Mouse (Mus musculus): ENCODE data around the gene Krtap5-4. TPM values are rescaled to one million over a fixed set of nuclear protein-coding genes. Genes with fewer than 3 reads are reported as not detected.
"Not testable (repeated sequence)": the region's sequence is repeated elsewhere in the genome, so short reads cannot be mapped to it uniquely, and the experiment has no call there.

The Krtap5-4 gene
- polyA plus RNA-seq, 1 experiment from 2014 or later = not detected

DNA sequence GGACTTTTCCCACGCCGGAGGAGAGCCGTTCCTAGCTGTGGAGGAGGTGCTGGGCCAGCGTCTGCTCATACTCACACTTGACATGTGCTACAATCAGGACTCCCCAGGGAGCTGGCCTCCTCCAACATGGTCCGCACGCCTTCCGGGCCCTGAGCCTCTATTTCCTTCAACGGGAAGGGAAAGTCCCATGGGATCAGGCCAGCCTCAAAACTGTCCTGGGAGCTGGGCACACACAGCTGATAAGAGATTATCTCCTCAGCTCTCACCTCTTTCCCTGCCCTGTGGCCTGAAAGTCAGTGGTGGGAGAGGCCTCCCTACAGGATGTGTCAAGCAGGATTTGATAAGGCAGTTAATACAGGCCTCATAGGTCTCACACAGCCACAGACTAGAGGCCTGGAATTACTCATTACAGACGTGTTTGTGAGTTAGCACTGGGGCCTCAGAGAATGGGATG is 26.9 kb downstream of the Krtap5-4 start:
- peak; percentile 66 for ATAC-seq (ENCODE audit: low FRiP score, low TSS enrichment)
- Histone ChIP-seq H3K4me1 (ENCODE audit: control insufficient read depth, insufficient read depth, low read length) (peaks cover 18% of the 10 kb centered on the region), H3K27me3 (ENCODE audit: control insufficient read depth, insufficient read depth, low read length) (no peaks in the 10 kb centered on the region)

DNA sequence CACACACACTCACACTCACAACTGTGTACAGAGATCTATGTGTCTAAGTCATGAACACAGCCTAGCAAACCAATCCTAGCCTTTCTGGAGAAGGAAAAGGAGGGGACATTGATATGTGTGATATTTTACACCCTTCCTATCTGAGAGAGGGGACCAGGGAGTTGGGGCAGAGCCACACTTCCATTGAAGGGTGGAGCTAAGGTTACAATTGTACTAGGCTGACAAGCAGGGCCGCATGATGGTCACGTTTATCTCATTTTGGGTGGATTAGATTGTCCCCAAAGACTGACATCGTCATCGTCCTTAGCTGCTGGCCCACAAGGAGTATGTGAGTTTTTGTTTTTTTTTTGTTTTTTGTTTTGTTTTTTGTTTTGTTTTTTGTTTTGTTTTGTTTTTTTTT is 27.9 kb downstream of the Krtap5-4 start:
- Histone ChIP-seq H3K4me2 (replicated peaks; ENCODE audit: low read depth, low read length) (no peak overlapping the region), H3K9ac (ENCODE audit: low read depth, low read length) (no peak overlapping the region), H3K4me3 (ENCODE audit: low read length) (no peak overlapping the region), H3K4me1 (ENCODE audit: control insufficient read depth, insufficient read depth, low read length) (peaks cover 18% of the 10 kb centered on the region), H3K9me3 (ENCODE audit: control insufficient read depth, low read length) (no peaks in the 10 kb centered on the region), H3K27ac (ENCODE audit: low read depth, low read length) (no peak overlapping the region), H3K36me3 (ENCODE audit: control insufficient read depth, insufficient read depth, low read length) (no peaks in the 10 kb centered on the region), H3K27me3 (ENCODE audit: control insufficient read depth, insufficient read depth, low read length) (no peaks in the 10 kb centered on the region)
- no peak for ATAC-seq (ENCODE audit: low FRiP score, low TSS enrichment)
- 79% methylated on average over 4 of the region's 4 CpGs for WGBS

More for the DNA sequence above, 26.9 kb downstream of the Krtap5-4 start:
- H3K36me3 ChIP-seq (ENCODE audit: control insufficient read depth, insufficient read depth, low read length) = no peaks in the 10 kb centered on the region
- H3K27ac ChIP-seq (ENCODE audit: low read depth, low read length) = 0 out of 2 replicates have a peak overlapping the region, but pooled peaks have one; percentile 9
- 35% methylated on average over 9 of the region's 9 CpGs for WGBS
- H3K9ac ChIP-seq (ENCODE audit: low read depth, low read length) = no peak overlapping the region
- H3K4me2 ChIP-seq (replicated peaks; ENCODE audit: low read depth, low read length) = no peak overlapping the region
- no peaks in the 10 kb centered on the region for H3K9me3 ChIP-seq (ENCODE audit: control insufficient read depth, low read length)
- no peak overlapping the region for H3K4me3 ChIP-seq (ENCODE audit: low read length)

DNA sequence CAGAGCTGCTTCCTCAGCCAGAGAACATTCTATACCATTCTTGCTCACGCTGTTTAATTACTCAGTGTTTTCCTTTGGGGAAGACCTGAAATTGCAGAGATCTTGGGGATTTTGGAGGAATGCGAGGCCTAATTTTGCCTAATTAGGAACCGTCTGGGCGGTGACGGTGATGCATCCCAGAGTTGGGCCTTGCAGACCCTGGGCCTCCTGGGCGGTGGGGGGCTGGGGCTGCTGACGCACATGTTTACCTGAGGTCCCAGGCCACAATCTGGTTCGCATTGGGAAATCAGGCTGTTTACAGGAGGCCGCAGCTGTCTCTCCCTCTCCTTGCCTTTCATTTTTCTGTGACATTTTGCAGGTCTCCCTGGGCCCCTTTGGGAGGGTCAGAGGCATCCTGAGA is 29.4 kb downstream of the Krtap5-4 start:
- ATAC-seq (ENCODE audit: low FRiP score, low TSS enrichment); H3K27ac ChIP-seq (ENCODE audit: low read depth, low read length); H3K4me3 ChIP-seq (ENCODE audit: low read length); H3K9me3 ChIP-seq (ENCODE audit: control insufficient read depth, low read length); H3K4me2 ChIP-seq (replicated peaks; ENCODE audit: low read depth, low read length); H3K9ac ChIP-seq (ENCODE audit: low read depth, low read length); H3K27me3 ChIP-seq (ENCODE audit: control insufficient read depth, insufficient read depth, low read length); H3K36me3 ChIP-seq (ENCODE audit: control insufficient read depth, insufficient read depth, low read length): not testable (repeated sequence)
- 83% methylated on average over 2 of the region's 9 CpGs for WGBS
- H3K4me1 ChIP-seq (ENCODE audit: control insufficient read depth, insufficient read depth, low read length) = peaks cover 18% of the 10 kb centered on the region

DNA sequence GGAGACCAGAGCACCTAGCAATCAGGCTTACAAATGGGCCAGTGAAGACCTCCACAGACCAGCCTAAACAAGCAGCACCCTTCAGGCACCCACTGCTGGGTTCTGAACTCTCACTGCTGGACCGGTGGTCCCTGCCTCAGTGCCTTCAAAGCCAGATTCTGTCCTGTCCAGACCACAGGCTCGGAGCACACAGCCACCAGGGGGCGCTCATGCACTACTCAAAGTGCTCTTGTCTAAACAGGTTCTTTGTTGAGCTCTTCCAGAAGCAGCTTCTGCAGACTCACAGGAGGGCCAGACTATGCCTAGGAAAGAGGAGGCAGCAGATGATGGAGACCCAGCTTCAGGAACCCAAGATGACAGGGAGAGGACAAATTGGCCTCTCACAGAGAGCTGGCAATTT is 30.9 kb downstream of the Krtap5-4 start:
- Histone ChIP-seq H3K27ac (ENCODE audit: low read depth, low read length) (no peak overlapping the region), H3K36me3 (ENCODE audit: control insufficient read depth, insufficient read depth, low read length) (no peaks in the 10 kb centered on the region), H3K9ac (ENCODE audit: low read depth, low read length) (no peak overlapping the region), H3K4me1 (ENCODE audit: control insufficient read depth, insufficient read depth, low read length) (peaks cover 15% of the 10 kb centered on the region), H3K9me3 (ENCODE audit: control insufficient read depth, low read length) (no peaks in the 10 kb centered on the region), H3K4me3 (ENCODE audit: low read length) (no peak overlapping the region), H3K27me3 (ENCODE audit: control insufficient read depth, insufficient read depth, low read length) (no peaks in the 10 kb centered on the region), H3K4me2 (replicated peaks; ENCODE audit: low read depth, low read length) (no peak overlapping the region)
- 2% methylated on average over 3 of the region's 3 CpGs for WGBS
- ATAC-seq (ENCODE audit: low FRiP score, low TSS enrichment) = peak; percentile 88

DNA sequence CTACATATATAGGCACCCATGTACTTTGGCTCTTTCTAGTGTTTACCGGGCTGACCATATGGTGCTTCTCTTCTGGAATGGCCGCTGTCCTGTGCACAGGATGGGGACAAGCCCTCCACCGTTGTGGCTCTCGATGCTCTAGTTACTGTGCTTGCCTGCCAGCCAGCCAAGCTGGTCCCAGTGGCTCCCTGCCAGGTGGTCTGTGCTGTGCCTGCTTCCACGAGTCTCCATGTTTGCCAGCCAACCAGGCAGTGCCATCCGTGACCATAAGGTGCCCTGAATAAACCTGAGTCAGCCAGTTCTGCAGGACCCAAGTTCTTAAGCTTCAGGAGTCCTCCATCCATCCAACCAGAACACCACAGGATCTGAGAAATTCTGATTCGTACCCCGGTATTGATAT is 31.8 kb downstream of the Krtap5-4 start:
- Histone ChIP-seq H3K36me3 (ENCODE audit: control insufficient read depth, insufficient read depth, low read length) (no peaks in the 10 kb centered on the region), H3K9ac (ENCODE audit: low read depth, low read length) (no peak overlapping the region), H3K27me3 (ENCODE audit: control insufficient read depth, insufficient read depth, low read length) (no peaks in the 10 kb centered on the region), H3K4me1 (ENCODE audit: control insufficient read depth, insufficient read depth, low read length) (peaks cover 8% of the 10 kb centered on the region), H3K4me3 (ENCODE audit: low read length) (no peak overlapping the region), H3K27ac (ENCODE audit: low read depth, low read length) (no peak overlapping the region), H3K4me2 (replicated peaks; ENCODE audit: low read depth, low read length) (no peak overlapping the region), H3K9me3 (ENCODE audit: control insufficient read depth, low read length) (no peaks in the 10 kb centered on the region)
- WGBS = 84% methylated on average over 8 of the region's 8 CpGs
- ATAC-seq (ENCODE audit: low FRiP score, low TSS enrichment) = no peak

DNA sequence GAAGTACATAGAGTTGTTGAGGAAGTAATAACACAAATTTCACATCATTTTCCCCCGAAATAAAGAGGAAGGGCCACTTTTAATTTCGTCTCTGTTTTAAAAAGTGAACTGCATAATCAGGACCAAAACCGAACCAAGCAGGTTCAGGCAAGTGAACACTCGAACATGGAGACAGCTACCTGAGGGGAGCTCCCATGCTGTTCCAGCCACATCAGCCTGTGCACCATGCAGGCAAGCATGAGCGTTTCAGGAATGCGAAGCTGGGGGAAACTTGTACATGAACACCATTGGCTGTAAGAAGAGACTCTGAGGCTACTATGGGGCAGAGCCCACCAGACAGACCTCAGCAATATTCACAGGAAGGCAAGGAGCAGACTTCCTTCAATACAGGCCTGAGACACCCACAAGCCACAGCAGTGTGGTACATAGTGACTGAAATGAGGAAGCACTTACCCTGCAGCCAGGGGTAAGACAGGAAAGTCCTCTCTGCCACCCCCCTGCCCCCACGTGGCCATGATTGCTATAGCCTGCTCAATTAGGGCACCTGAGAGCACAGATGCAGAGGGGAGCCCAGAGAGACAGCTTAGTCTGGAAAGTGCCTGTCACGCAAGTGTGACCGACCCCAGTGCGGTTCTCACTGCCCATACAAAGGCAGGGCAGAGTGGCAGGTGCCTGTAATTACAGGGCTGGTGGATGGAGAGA is 37.1 kb downstream of the Krtap5-4 start:
- no peak overlapping the region for H3K9ac ChIP-seq (ENCODE audit: low read depth, low read length)
- H3K9me3 ChIP-seq (ENCODE audit: control insufficient read depth, low read length) = no peaks in the 10 kb centered on the region
- no peaks in the 10 kb centered on the region for H3K27me3 ChIP-seq (ENCODE audit: control insufficient read depth, insufficient read depth, low read length)
- H3K4me3 ChIP-seq (ENCODE audit: low read length) = no peak overlapping the region
- H3K4me2 ChIP-seq (replicated peaks; ENCODE audit: low read depth, low read length) = no peak overlapping the region
- no peaks in the 10 kb centered on the region for H3K36me3 ChIP-seq (ENCODE audit: control insufficient read depth, insufficient read depth, low read length)
- WGBS = 43% methylated on average over 10 of the region's 10 CpGs
- peaks cover 14% of the 10 kb centered on the region for H3K4me1 ChIP-seq (ENCODE audit: control insufficient read depth, insufficient read depth, low read length)
- peak; percentile 61; the same call in 1 of the 2 replicates for ATAC-seq (ENCODE audit: low FRiP score, low TSS enrichment)
- no peak overlapping the region for H3K27ac ChIP-seq (ENCODE audit: low read depth, low read length)

DNA sequence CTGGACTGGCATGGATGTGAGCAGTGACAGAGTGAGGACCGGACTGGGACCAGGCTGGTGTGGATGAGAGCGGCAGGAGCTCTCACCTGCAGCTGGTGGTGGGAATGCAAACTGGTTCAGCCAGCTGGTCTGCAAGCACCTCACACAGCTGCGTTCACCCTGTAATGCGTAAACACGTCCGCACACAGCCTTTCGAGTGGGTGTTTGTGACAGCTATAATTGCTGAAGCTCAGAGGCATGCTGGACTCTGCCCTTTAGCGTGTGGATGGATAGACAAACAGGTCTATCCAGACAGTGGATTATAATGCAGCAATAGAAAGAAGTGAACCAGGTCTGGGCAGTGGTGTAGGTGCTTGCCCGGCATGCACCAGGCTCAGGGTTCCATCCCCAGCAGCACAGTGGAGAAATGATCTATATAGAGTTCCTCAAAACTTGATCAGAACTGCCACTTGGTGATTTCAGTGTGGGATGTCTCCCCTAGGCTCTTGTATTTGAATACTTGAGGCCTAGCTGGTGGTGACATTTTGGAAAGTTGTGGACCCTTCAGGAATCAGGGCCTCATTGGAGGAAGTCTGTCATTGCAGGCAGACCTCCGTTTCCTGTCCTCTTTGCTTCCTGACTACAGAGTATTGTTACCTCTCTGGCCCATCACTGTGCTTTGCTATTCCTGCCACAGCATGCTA is 38.4 kb downstream of the Krtap5-4 start:
- Histone ChIP-seq H3K9me3 (ENCODE audit: control insufficient read depth, low read length) (no peaks in the 10 kb centered on the region), H3K27me3 (ENCODE audit: control insufficient read depth, insufficient read depth, low read length) (no peaks in the 10 kb centered on the region), H3K27ac (ENCODE audit: low read depth, low read length) (no peak overlapping the region), H3K36me3 (ENCODE audit: control insufficient read depth, insufficient read depth, low read length) (no peaks in the 10 kb centered on the region), H3K4me3 (ENCODE audit: low read length) (no peak overlapping the region), H3K9ac (ENCODE audit: low read depth, low read length) (no peak overlapping the region), H3K4me1 (ENCODE audit: control insufficient read depth, insufficient read depth, low read length) (peaks cover 14% of the 10 kb centered on the region), H3K4me2 (replicated peaks; ENCODE audit: low read depth, low read length) (no peak overlapping the region)
- 64% methylated on average over 10 of the region's 10 CpGs for WGBS
- ATAC-seq (ENCODE audit: low FRiP score, low TSS enrichment) = 0 out of 2 replicates have a peak, but pooled peaks have one; percentile 43

DNA sequence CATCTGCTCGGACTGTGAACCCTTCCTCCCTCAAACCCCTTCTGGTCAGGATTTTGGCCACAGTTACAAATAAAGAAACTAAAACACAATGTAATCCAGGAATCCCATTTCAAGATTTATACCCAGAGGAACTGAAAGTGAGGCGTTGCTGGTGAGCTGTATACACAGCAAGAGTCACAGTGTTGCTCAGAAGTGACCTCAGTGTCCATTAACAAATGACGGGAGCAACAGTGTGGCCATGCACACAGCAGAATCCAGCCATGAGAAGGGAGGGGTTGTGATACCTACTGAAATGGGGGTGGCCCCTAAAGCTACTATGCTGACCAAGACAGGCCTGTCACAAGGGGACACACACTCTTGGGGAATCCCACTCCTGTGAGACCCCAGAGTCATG is 38.9 kb downstream of the Krtap5-4 start:
- Histone ChIP-seq H3K9ac (ENCODE audit: low read depth, low read length) (no peak overlapping the region), H3K4me3 (ENCODE audit: low read length) (no peak overlapping the region), H3K4me1 (ENCODE audit: control insufficient read depth, insufficient read depth, low read length) (peaks cover 14% of the 10 kb centered on the region), H3K27ac (ENCODE audit: low read depth, low read length) (no peak overlapping the region), H3K4me2 (replicated peaks; ENCODE audit: low read depth, low read length) (no peak overlapping the region), H3K9me3 (ENCODE audit: control insufficient read depth, low read length) (no peaks in the 10 kb centered on the region), H3K27me3 (ENCODE audit: control insufficient read depth, insufficient read depth, low read length) (no peaks in the 10 kb centered on the region), H3K36me3 (ENCODE audit: control insufficient read depth, insufficient read depth, low read length) (no peaks in the 10 kb centered on the region)
- WGBS = 63% methylated on average over 3 of the region's 3 CpGs
- no peak for ATAC-seq (ENCODE audit: low FRiP score, low TSS enrichment)

DNA sequence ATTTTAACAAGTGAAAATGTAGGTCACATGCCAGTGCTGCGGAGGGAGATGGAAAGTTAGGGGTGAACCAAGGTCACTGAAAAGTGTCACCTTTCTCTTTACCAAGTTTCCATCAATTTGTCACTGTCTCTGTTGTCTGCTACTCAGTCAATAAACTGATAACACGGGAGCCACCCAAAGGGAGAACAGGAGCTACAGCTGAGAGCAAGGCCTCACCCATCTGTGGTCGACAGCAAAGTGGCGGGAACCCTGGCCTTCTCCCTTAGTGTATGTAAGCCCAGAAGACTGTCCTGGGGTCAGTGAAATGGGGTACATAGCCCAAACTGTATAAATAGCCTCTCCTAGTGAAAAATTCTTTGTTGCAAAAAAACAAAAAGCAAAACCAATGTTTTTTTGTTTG is 44.2 kb downstream of the Krtap5-4 start:
- no peak for ATAC-seq (ENCODE audit: low FRiP score, low TSS enrichment)
- Histone ChIP-seq H3K27ac (ENCODE audit: low read depth, low read length) (no peak overlapping the region), H3K4me2 (replicated peaks; ENCODE audit: low read depth, low read length) (no peak overlapping the region), H3K9me3 (ENCODE audit: control insufficient read depth, low read length) (no peaks in the 10 kb centered on the region), H3K36me3 (ENCODE audit: control insufficient read depth, insufficient read depth, low read length) (no peaks in the 10 kb centered on the region), H3K27me3 (ENCODE audit: control insufficient read depth, insufficient read depth, low read length) (no peaks in the 10 kb centered on the region), H3K4me3 (ENCODE audit: low read length) (no peak overlapping the region), H3K4me1 (ENCODE audit: control insufficient read depth, insufficient read depth, low read length) (peaks cover 6% of the 10 kb centered on the region; the same call in 1 of the 2 replicates), H3K9ac (ENCODE audit: low read depth, low read length) (no peak overlapping the region)
- whole genome bisulfite sequencing = 54% methylated on average over 4 of the region's 4 CpGs
